Mouse (Mus musculus): ENCODE measurements at regions not wholly inside any gene's neighbourhood (a gene's known extent, or its start where the extent isn't known, plus 50 kb on each side); places are given as distances from the start of the nearest gene placed in this dataset.

- no peak for DNase-seq
These were observed 155.2 kb upstream of the Shcbp1 start for GRCm38 (mm10) chr8:4934551-4934950.

GRCm38 (mm10) chr8:4934035-4934434 lies 154.7 kb upstream of the Shcbp1 start:
- no peak for DNase-seq

GRCm38 (mm10) chr8:4916447-4916846 lies 137.1 kb upstream of the Shcbp1 start:
- DNase-seq: no peak

- no peak for DNase-seq
These were observed 115.7 kb upstream of the Shcbp1 start for GRCm38 (mm10) chr8:4895046-4895445.

- DNase-seq: peak; percentile 74 to 83
These were observed 89.4 kb upstream of the Shcbp1 start for GRCm38 (mm10) chr8:4868761-4869160.

DNA sequence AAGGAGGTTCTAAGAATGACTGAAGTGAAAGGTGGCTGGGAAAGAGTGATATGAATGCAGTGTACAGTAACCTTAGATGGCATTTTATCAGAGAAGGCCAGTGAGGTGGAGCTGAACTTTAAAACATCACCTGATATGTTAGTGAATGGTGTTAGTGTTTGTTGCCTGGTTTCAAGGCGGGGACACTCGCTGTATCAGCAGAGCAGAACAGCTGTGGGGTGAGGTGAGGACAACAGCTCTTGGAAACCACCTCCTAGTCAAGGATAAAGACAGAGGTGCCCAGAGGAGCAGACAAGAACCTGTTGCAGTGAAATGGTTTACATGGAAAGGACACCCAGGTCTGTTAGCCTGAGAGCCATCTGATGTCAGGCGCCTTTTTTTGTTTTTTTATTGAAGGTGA lies 59.7 kb upstream of the Shcbp1 start:
- DNase-seq: no peak

DNA sequence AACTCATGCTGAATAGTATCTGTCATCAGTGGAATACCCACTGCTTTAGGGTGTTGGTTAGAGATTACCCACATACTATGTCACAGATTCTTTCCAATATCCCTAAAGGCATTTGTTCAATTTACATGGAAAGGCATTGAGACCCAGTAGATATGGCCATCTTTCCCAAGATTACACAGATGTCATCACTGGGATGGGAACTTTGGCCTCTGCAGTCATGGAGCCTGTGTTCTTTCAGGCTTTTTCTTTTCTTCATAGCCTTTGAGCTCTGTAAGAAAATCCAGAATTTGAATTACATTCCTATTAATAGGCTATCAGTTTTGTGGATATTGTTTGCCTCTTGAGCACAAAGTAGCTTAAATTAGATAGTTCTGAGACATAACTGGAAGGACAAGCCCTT lies 59.2 kb upstream of the Shcbp1 start:
- DNase-seq: no peak

DNA sequence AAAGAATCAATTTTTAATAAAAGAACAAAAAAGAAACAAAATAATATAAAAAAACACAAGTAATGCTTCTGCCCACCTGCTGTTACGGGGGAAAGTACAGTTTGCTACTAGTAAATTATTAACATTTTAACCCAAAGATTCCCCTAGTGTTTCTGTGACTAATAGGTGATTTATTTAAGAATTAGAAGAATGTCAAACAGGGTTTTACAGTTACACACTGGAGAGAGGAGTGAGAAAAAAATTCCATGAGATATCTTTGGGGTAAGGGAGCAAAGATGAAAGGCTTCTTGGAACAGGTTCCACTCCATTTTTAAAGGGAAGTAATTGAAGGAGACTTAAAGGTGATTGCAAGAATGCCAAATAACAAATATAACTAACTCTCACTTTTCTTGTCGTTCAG lies 58.4 kb upstream of the Shcbp1 start:
- no peak for DNase-seq

DNA sequence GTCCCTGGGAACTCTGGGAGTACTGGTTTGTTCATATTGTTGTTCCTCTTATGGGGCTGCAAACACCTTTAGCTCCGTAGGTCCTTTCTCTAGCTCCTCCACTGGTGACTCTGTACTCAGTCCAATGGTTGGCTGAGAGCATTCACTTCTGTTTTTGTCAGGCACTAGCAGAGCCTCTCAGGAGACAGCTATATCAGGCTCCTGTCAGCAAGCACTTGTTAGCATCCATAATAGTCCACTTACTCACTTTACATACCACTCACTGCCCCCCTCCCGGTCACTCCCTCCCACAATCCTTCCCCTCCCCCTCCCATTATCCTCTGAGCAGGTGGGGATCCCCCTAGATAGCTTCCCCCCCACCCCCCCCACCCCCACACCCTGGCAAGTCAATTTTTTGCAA lies 57.3 kb upstream of the Shcbp1 start:
- no peak for DNase-seq

All from cerebellum, postnatal 10 days (tissue).